Mouse (Mus musculus): Measurements from ENCODE around the gene Ezr. TPM values are rescaled to one million over a fixed set of nuclear protein-coding genes. Genes with fewer than 3 reads are reported as not detected.

Gene Ezr
- total RNA-seq (2014; fragmentation: Nextera tagmentation) (48.3 and 56.8 TPM in 2 replicates), total RNA-seq (2017) (84.3 and 99.9 TPM in 2 replicates), polyA plus RNA-seq (2012) (315 and 330 TPM in 2 replicates)

DNA sequence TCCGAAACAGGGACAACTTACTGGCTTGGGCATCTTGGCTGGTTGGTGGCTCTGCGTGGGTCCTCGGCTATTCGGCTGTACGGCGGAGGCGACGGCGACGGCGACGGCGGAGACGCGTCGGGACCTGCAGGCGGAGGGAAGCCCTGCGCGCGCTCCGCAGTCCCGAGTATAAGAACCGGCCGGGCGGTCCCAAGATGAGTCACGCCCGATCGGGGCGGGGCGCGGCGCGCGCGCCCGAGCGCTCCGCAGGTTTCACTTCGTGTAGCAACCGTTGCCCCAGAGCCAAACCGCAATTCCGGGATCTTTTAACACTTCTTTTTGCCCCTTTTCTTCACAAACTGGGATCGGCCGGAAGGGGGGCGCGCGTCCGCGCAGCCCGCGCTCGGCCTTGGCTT lies at the start of gene Ezr:
Ezr (minus strand) TSS at position 174 of the 395 bp plus-strand sequence.
- Histone ChIP-seq H3K36me3 (replicated peaks) (peaks cover 17% of the 10 kb centered on the region), H3K4me1 (ENCODE audit: insufficient read depth, low read depth, low read length) (peaks cover 49% of the 10 kb centered on the region), H3K9me3 (replicated peaks) (no peaks in the 10 kb centered on the region), H3K27me3 (ENCODE audit: insufficient read depth, low read length) (no peaks in the 10 kb centered on the region), H3K4me3 (ENCODE audit: low read depth, low read length) (peak within 1 kb of the TSS; percentile 92)
- TF ChIP-seq TAL1 (conservative IDR thresholded peaks at IDR 0.05; ENCODE audit: low read depth, low read length): no peak
- TF ChIP-seq POLR2AphosphoS5 (IDR thresholded peaks at IDR 0.05; ENCODE audit: insufficient replicate concordance, low read depth, low read length): no peak
- TF ChIP-seq GATA2 (IDR thresholded peaks at IDR 0.05; ENCODE audit: borderline replicate concordance, low read depth, low read length): no peak
- no peak for TF ChIP-seq GATA1 (IDR thresholded peaks at IDR 0.05; ENCODE audit: borderline replicate concordance, low read length)
- no peak for TF ChIP-seq CTCF (IDR thresholded peaks at IDR 0.05; ENCODE audit: low read depth, low read length)
- DNase-seq (ENCODE audit: low spot score) (peak; percentile 83), ATAC-seq (ENCODE audit: extremely low read depth, insufficient number of reproducible peaks, low FRiP score, poor library complexity, severe bottlenecking) (peak; percentile 32; the same call in 1 of the 2 replicates)

GRCm38 (mm10) chr17:6830004-6830592 lies 47.5 kb upstream of the Ezr start:
- H3K36me3 ChIP-seq (replicated peaks): no peaks in the 10 kb centered on the region
- no peaks in the 10 kb centered on the region for H3K9me3 ChIP-seq (replicated peaks)
- DNase-seq (ENCODE audit: low spot score) (no peak), ATAC-seq (ENCODE audit: extremely low read depth, insufficient number of reproducible peaks, low FRiP score, poor library complexity, severe bottlenecking) (no peak)
- peaks cover 6% of the 10 kb centered on the region; the same call in 1 of the 2 replicates for H3K27me3 ChIP-seq (ENCODE audit: insufficient read depth, low read length)
- peaks cover 21% of the 10 kb centered on the region for H3K4me1 ChIP-seq (ENCODE audit: insufficient read depth, low read depth, low read length)
- TF ChIP-seq GATA2 (IDR thresholded peaks at IDR 0.05; ENCODE audit: borderline replicate concordance, low read depth, low read length) (no peak), CTCF (IDR thresholded peaks at IDR 0.05; ENCODE audit: low read depth, low read length) (no peak), GATA1 (IDR thresholded peaks at IDR 0.05; ENCODE audit: borderline replicate concordance, low read length) (no peak), TAL1 (conservative IDR thresholded peaks at IDR 0.05; ENCODE audit: low read depth, low read length) (no peak), POLR2AphosphoS5 (IDR thresholded peaks at IDR 0.05; ENCODE audit: insufficient replicate concordance, low read depth, low read length) (no peak)
- H3K4me3 ChIP-seq (ENCODE audit: low read depth, low read length): no peak overlapping the region

- Histone ChIP-seq H3K36me3 (replicated peaks) (no peaks in the 10 kb centered on the region), H3K4me1 (ENCODE audit: insufficient read depth, low read depth, low read length) (peaks cover 21% of the 10 kb centered on the region), H3K4me3 (ENCODE audit: low read depth, low read length) (peak overlapping the region; percentile 75), H3K27me3 (ENCODE audit: insufficient read depth, low read length) (no peaks in the 10 kb centered on the region), H3K9me3 (replicated peaks) (peaks cover 2% of the 10 kb centered on the region; the same call in 1 of the 2 replicates)
- ATAC-seq (ENCODE audit: extremely low read depth, insufficient number of reproducible peaks, low FRiP score, poor library complexity, severe bottlenecking) (no peak), DNase-seq (ENCODE audit: low spot score) (peak; percentile 18)
- TF ChIP-seq CTCF (IDR thresholded peaks at IDR 0.05; ENCODE audit: low read depth, low read length) (no peak), GATA1 (IDR thresholded peaks at IDR 0.05; ENCODE audit: borderline replicate concordance, low read length) (no peak), TAL1 (conservative IDR thresholded peaks at IDR 0.05; ENCODE audit: low read depth, low read length) (no peak), GATA2 (IDR thresholded peaks at IDR 0.05; ENCODE audit: borderline replicate concordance, low read depth, low read length) (no peak), POLR2AphosphoS5 (IDR thresholded peaks at IDR 0.05; ENCODE audit: insufficient replicate concordance, low read depth, low read length) (no peak)
These were observed 46.1 kb upstream of the Ezr start for GRCm38 (mm10) chr17:6828531-6829150.

- peak; percentile 96 for DNase-seq (ENCODE audit: low spot score)
- Histone ChIP-seq H3K4me3 (ENCODE audit: low read depth, low read length) (peak overlapping the region; percentile 75), H3K36me3 (replicated peaks) (no peaks in the 10 kb centered on the region), H3K9me3 (replicated peaks) (peaks cover 3% of the 10 kb centered on the region; the same call in 1 of the 2 replicates), H3K4me1 (ENCODE audit: insufficient read depth, low read depth, low read length) (peaks cover 21% of the 10 kb centered on the region), H3K27me3 (ENCODE audit: insufficient read depth, low read length) (no peaks in the 10 kb centered on the region)
- TF ChIP-seq TAL1 (conservative IDR thresholded peaks at IDR 0.05; ENCODE audit: low read depth, low read length) (no peak), CTCF (IDR thresholded peaks at IDR 0.05; ENCODE audit: low read depth, low read length) (no peak), POLR2AphosphoS5 (IDR thresholded peaks at IDR 0.05; ENCODE audit: insufficient replicate concordance, low read depth, low read length) (no peak), GATA2 (IDR thresholded peaks at IDR 0.05; ENCODE audit: borderline replicate concordance, low read depth, low read length) (no peak), GATA1 (IDR thresholded peaks at IDR 0.05; ENCODE audit: borderline replicate concordance, low read length) (no peak)
- ATAC-seq (ENCODE audit: extremely low read depth, insufficient number of reproducible peaks, low FRiP score, poor library complexity, severe bottlenecking): peak; percentile 84
These were observed 45.3 kb upstream of the Ezr start for GRCm38 (mm10) chr17:6827740-6828461.

DNA sequence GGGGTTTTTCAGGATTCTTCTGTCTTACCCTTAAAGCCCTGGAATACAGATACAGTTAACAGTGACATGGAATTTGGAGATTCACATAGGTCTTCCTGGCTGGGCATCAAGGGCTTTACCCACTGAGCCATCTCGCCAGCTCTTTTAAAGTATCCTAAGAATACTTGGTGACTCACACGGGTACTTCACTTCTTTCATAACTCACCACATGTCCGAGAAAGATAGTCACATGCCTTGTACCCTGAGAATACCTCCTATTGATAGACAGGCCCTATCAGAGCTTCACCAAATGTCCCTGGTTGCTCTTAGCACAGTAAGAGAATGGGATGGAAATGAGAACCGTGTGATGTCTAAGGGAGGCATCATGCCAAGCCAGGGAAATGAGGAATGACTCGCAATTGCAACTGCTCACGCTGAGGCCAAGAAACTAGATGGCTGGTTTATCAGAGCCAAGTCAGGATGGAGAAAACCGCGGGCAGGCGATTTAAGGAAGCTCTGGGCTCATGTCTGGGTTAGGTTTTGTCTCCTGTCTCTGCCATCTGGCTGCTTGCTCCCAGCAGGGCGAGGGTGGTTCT lies 44.7 kb upstream of the Ezr start:
- no peaks in the 10 kb centered on the region for H3K36me3 ChIP-seq (replicated peaks)
- ATAC-seq (ENCODE audit: extremely low read depth, insufficient number of reproducible peaks, low FRiP score, poor library complexity, severe bottlenecking) (peak; percentile 30; the same call in 1 of the 2 replicates), DNase-seq (ENCODE audit: low spot score) (peak; percentile 31)
- TF ChIP-seq GATA1 (IDR thresholded peaks at IDR 0.05; ENCODE audit: borderline replicate concordance, low read length) (no peak), GATA2 (IDR thresholded peaks at IDR 0.05; ENCODE audit: borderline replicate concordance, low read depth, low read length) (no peak), CTCF (IDR thresholded peaks at IDR 0.05; ENCODE audit: low read depth, low read length) (no peak), TAL1 (conservative IDR thresholded peaks at IDR 0.05; ENCODE audit: low read depth, low read length) (no peak), POLR2AphosphoS5 (IDR thresholded peaks at IDR 0.05; ENCODE audit: insufficient replicate concordance, low read depth, low read length) (no peak)
- H3K9me3 ChIP-seq (replicated peaks): peaks cover 3% of the 10 kb centered on the region; the same call in 1 of the 2 replicates
- H3K27me3 ChIP-seq (ENCODE audit: insufficient read depth, low read length): no peaks in the 10 kb centered on the region
- H3K4me3 ChIP-seq (ENCODE audit: low read depth, low read length): peak overlapping the region; percentile 75
- peaks cover 21% of the 10 kb centered on the region for H3K4me1 ChIP-seq (ENCODE audit: insufficient read depth, low read depth, low read length)
